Mouse (Mus musculus) limb, embryonic 13.5 days (tissue): ENCODE results near the gene Grb7. TPM values are rescaled to one million over a fixed set of nuclear protein-coding genes. Genes with fewer than 3 reads are reported as not detected.

Experiments used
- ATAC-seq: fragments of 200-750 bp; cut with Nextera tagmentation; 2 replicates; pipeline ENCODE4 v1.8.0; 2017; ENCODE audit warnings: low read depth, moderate number of reproducible peaks, moderate TSS enrichment; ENCODE audit not compliant: low FRiP score
- H3K27ac ChIP-seq: fragments of 300-500 bp; sonication (generic); 2 replicates; pipeline ENCODE4 v1.5.1; 2015; ENCODE audit warnings: inconsistent platforms, mild to moderate bottlenecking, moderate library complexity
- H3K27me3 ChIP-seq: fragments of 300-500 bp; sonication (generic); 2 replicates; pipeline ENCODE4 v1.6.1; 2015; ENCODE audit warnings: mild to moderate bottlenecking, inconsistent platforms
- H3K36me3 ChIP-seq: fragments of 300-500 bp; sonication (generic); 2 replicates; pipeline ENCODE4 v1.6.1; 2015; ENCODE audit warnings: inconsistent platforms, mild to moderate bottlenecking, moderate library complexity
- H3K4me1 ChIP-seq: fragments of 300-500 bp; sonication (generic); 2 replicates; pipeline ENCODE4 v1.6.1; 2015; ENCODE audit warnings: inconsistent platforms
- H3K4me2 ChIP-seq: fragments of 300-500 bp; sonication (generic); replicated peaks from 2 replicates; pipeline ENCODE4 v1.6.1; 2015; ENCODE audit warnings: inconsistent platforms, mild to moderate bottlenecking, moderate library complexity
- H3K4me3 ChIP-seq: fragments of 300-500 bp; sonication (generic); 2 replicates; pipeline ENCODE4 v1.5.1; 2015; ENCODE audit warnings: moderate library complexity, mild to moderate bottlenecking, inconsistent platforms
- H3K9ac ChIP-seq: fragments of 300-500 bp; sonication (generic); 2 replicates; pipeline ENCODE4 v1.6.1; 2015; ENCODE audit warnings: mild to moderate bottlenecking, inconsistent platforms
- H3K9me3 ChIP-seq: fragments of 300-500 bp; sonication (generic); 2 replicates; pipeline ENCODE4 v1.6.1; 2016; ENCODE audit warnings: inconsistent platforms
- WGBS: fragments of 180-500 bp; shearing (Covaris S2); methylation state at CpG from one replicate; pipeline ENCODE4 v1.1.7; 2015; 5-methylcytosine and 5-hydroxymethylcytosine counted together
- polyA plus RNA-seq: library from polyadenylated mRNA; unstranded; fragments of >200 nt; fragmentation: Nextera tagmentation; extraction: Ambion mirVana; gene quantifications from 2 replicates; pipeline ENCODE4 v1.2.1, GENCODE M21; 2015

Grb7 gene
- polyA plus RNA-seq, 1 experiment from 2014 or later = 6.7 TPM

GRCm38 (mm10) chr11:98459071-98459741 is 13.0 kb downstream of the Grb7 start:
- no peak for ATAC-seq
- Histone ChIP-seq H3K4me1 (peaks cover 18% of the 10 kb centered on the region), H3K9me3 (no peaks in the 10 kb centered on the region), H3K27ac (no peak overlapping the region), H3K36me3 (no peaks in the 10 kb centered on the region), H3K4me2 (peak overlapping the region; percentile 80; the same call in 1 of the 2 replicates), H3K9ac (no peak overlapping the region), H3K4me3 (peak overlapping the region; percentile 66; the same call in 1 of the 2 replicates), H3K27me3 (peaks cover 42% of the 10 kb centered on the region)
- WGBS = 4% methylated on average over 11 of the region's 11 CpGs

- H3K4me1 ChIP-seq = peaks cover 18% of the 10 kb centered on the region
- H3K9ac ChIP-seq = no peak overlapping the region
- no peak overlapping the region for H3K27ac ChIP-seq
- no peaks in the 10 kb centered on the region for H3K9me3 ChIP-seq
- H3K36me3 ChIP-seq = no peaks in the 10 kb centered on the region
- no peak for ATAC-seq
- H3K4me2 ChIP-seq = no peak overlapping the region
- peaks cover 42% of the 10 kb centered on the region for H3K27me3 ChIP-seq
- no peak overlapping the region for H3K4me3 ChIP-seq
- WGBS = 84% methylated on average over 9 of the region's 9 CpGs
Observed at GRCm38 (mm10) chr11:98459860-98460259, 13.7 kb downstream of the Grb7 start.

- no peak overlapping the region for H3K9ac ChIP-seq
- no peaks in the 10 kb centered on the region for H3K36me3 ChIP-seq
- no peaks in the 10 kb centered on the region for H3K9me3 ChIP-seq
- H3K4me2 ChIP-seq = no peak overlapping the region
- H3K4me3 ChIP-seq = no peak overlapping the region
- H3K27me3 ChIP-seq = peaks cover 45% of the 10 kb centered on the region
- no peak overlapping the region for H3K27ac ChIP-seq
- H3K4me1 ChIP-seq = peaks cover 18% of the 10 kb centered on the region
- ATAC-seq = no peak
- 41% methylated on average over 6 of the region's 6 CpGs for WGBS
Observed at GRCm38 (mm10) chr11:98461109-98461720, 15.0 kb downstream of the Grb7 start.

GRCm38 (mm10) chr11:98462255-98462654 is 16.1 kb downstream of the Grb7 start:
- H3K27me3 ChIP-seq = peaks cover 45% of the 10 kb centered on the region
- WGBS = 86% methylated on average over 6 of the region's 6 CpGs

GRCm38 (mm10) chr11:98463911-98464310 is 17.7 kb downstream of the Grb7 start:
- H3K27me3 ChIP-seq = peaks cover 38% of the 10 kb centered on the region
- WGBS = 80% methylated on average over 9 of the region's 9 CpGs
- peaks cover 4% of the 10 kb centered on the region for H3K4me1 ChIP-seq
- no peak overlapping the region for H3K4me3 ChIP-seq
- H3K4me2 ChIP-seq = no peak overlapping the region
- ATAC-seq = no peak
- no peak overlapping the region for H3K9ac ChIP-seq
- no peaks in the 10 kb centered on the region for H3K36me3 ChIP-seq
- no peak overlapping the region for H3K27ac ChIP-seq
- H3K9me3 ChIP-seq = no peaks in the 10 kb centered on the region

More at GRCm38 (mm10) chr11:98462255-98462654, 16.1 kb downstream of the Grb7 start:
- Histone ChIP-seq H3K4me2 (no peak overlapping the region), H3K4me3 (no peak overlapping the region), H3K9me3 (no peaks in the 10 kb centered on the region), H3K27ac (no peak overlapping the region), H3K4me1 (peaks cover 14% of the 10 kb centered on the region), H3K36me3 (no peaks in the 10 kb centered on the region), H3K9ac (no peak overlapping the region)
- ATAC-seq = no peak

- H3K4me2 ChIP-seq = no peak overlapping the region
- no peak overlapping the region for H3K4me3 ChIP-seq
- no peak overlapping the region for H3K27ac ChIP-seq
- H3K36me3 ChIP-seq = no peaks in the 10 kb centered on the region
- H3K27me3 ChIP-seq = peaks cover 32% of the 10 kb centered on the region
- WGBS = 76% methylated on average over 6 of the region's 6 CpGs
- ATAC-seq = no peak
- no peaks in the 10 kb centered on the region for H3K9me3 ChIP-seq
- no peaks in the 10 kb centered on the region for H3K4me1 ChIP-seq
- H3K9ac ChIP-seq = no peak overlapping the region
Observed at GRCm38 (mm10) chr11:98464516-98464915, 18.3 kb downstream of the Grb7 start.

GRCm38 (mm10) chr11:98469761-98470714 is 23.8 kb downstream of the Grb7 start:
- Histone ChIP-seq H3K4me3 (no peak overlapping the region), H3K4me2 (no peak overlapping the region), H3K36me3 (no peaks in the 10 kb centered on the region), H3K9me3 (no peaks in the 10 kb centered on the region), H3K27ac (no peak overlapping the region), H3K27me3 (peaks cover 8% of the 10 kb centered on the region; the same call in 1 of the 2 replicates), H3K4me1 (no peaks in the 10 kb centered on the region), H3K9ac (no peak overlapping the region)
- WGBS = 68% methylated on average over 22 of the region's 22 CpGs
- no peak for ATAC-seq

GRCm38 (mm10) chr11:98470795-98471194 is 24.6 kb downstream of the Grb7 start:
- Histone ChIP-seq H3K4me2 (no peak overlapping the region), H3K9me3 (no peaks in the 10 kb centered on the region), H3K27ac (no peak overlapping the region), H3K27me3 (peaks cover 6% of the 10 kb centered on the region; the same call in 1 of the 2 replicates), H3K4me1 (no peaks in the 10 kb centered on the region), H3K9ac (no peak overlapping the region), H3K4me3 (no peak overlapping the region), H3K36me3 (no peaks in the 10 kb centered on the region)
- ATAC-seq = no peak
- WGBS = 73% methylated on average over 6 of the region's 6 CpGs

- H3K4me2 ChIP-seq = no peak overlapping the region
- ATAC-seq = no peak
- no peak overlapping the region for H3K4me3 ChIP-seq
- no peaks in the 10 kb centered on the region for H3K9me3 ChIP-seq
- H3K27ac ChIP-seq = no peak overlapping the region
- H3K36me3 ChIP-seq = no peaks in the 10 kb centered on the region
- H3K4me1 ChIP-seq = no peaks in the 10 kb centered on the region
- H3K9ac ChIP-seq = no peak overlapping the region
- peaks cover 6% of the 10 kb centered on the region; the same call in 1 of the 2 replicates for H3K27me3 ChIP-seq
- 56% methylated on average over 4 of the region's 4 CpGs for WGBS
Observed at GRCm38 (mm10) chr11:98472696-98473095, 26.5 kb downstream of the Grb7 start.

- no peaks in the 10 kb centered on the region for H3K36me3 ChIP-seq
- ATAC-seq = no peak
- no peaks in the 10 kb centered on the region for H3K9me3 ChIP-seq
- peaks cover 3% of the 10 kb centered on the region; the same call in 1 of the 2 replicates for H3K27me3 ChIP-seq
- H3K4me1 ChIP-seq = no peaks in the 10 kb centered on the region
- H3K9ac ChIP-seq = no peak overlapping the region
- H3K4me2 ChIP-seq = no peak overlapping the region
- no peak overlapping the region for H3K27ac ChIP-seq
- 59% methylated on average over 8 of the region's 8 CpGs for whole genome bisulfite sequencing
- no peak overlapping the region for H3K4me3 ChIP-seq
Observed at GRCm38 (mm10) chr11:98473916-98474479, 27.8 kb downstream of the Grb7 start.

GRCm38 (mm10) chr11:98474967-98475366 is 28.8 kb downstream of the Grb7 start:
- Histone ChIP-seq H3K4me1 (peaks cover 4% of the 10 kb centered on the region; the same call in 1 of the 2 replicates), H3K4me2 (no peak overlapping the region), H3K9ac (no peak overlapping the region), H3K4me3 (no peak overlapping the region), H3K36me3 (no peaks in the 10 kb centered on the region), H3K27ac (no peak overlapping the region), H3K27me3 (peaks cover 3% of the 10 kb centered on the region; the same call in 1 of the 2 replicates), H3K9me3 (no peaks in the 10 kb centered on the region)
- WGBS = 88% methylated on average over 11 of the region's 11 CpGs
- no peak for ATAC-seq
